Mouse (Mus musculus) spleen, adult 2 months (tissue): ENCODE measurements around the gene Tmem108.

ENCODE experiments used
- CTCF ChIP-seq: fragments of 200-500 bp; IDR thresholded peaks from 2 replicates; pipeline ENCODE4 v1.5.1; 2011; ENCODE audit warnings: mild to moderate bottlenecking, inconsistent platforms; ENCODE audit not compliant: insufficient read depth, insufficient read length, insufficient replicate concordance; ENCODE audit errors: extremely low read depth
- POLR2A ChIP-seq: fragments of 200-500 bp; IDR thresholded peaks from 2 replicates; pipeline ENCODE4 v1.6.1; 2011; ENCODE audit warnings: low read depth, low read length, inconsistent platforms

DNA sequence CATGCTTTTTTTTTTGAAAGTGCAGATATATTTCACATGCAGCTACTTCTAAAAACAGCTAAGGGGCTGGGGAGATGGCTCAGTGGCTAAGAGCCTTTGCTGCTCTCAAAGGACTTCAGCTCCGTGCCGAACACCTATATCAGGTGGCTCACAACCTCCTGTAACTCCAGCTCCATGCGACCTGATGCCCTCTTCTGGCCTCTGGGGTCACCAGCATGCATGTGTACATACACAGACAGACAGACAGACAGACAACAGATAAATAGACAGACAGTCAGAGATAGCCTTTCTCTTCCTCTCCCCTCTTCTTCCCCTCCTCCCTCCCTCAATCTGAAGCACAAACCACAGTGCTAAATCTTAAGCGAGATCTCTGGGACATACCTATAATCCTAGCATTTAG lies 181.5 kb downstream of the Tmem108 start:
- no peak for TF ChIP-seq CTCF
- TF ChIP-seq POLR2A, result no peak
